Mouse (Mus musculus) megakaryocyte, adult 5-6 weeks (primary cell): ENCODE results near the gene Ccdc34. TPM values are rescaled to one million over a fixed set of nuclear protein-coding genes. Genes with fewer than 3 reads are reported as not detected.

Experiments
- ATAC-seq: 2 replicates; pipeline ENCODE4 v1.8.0; 2016; ENCODE audit warnings: mild to moderate bottlenecking, inconsistent platforms; ENCODE audit not compliant: poor library complexity, severe bottlenecking
- total RNA-seq, 2 experiments: library from RNA; stranded (forward) in 1 of 2; stranded (reverse) in 1 of 2; fragments of 153-499, 151-499 nt in 1 of 2; fragments of 221-1000, 200-1000 nt in 1 of 2; gene quantifications; 2 replicates each; pipeline versions ENCODE4 v1.2.3 to v1.2.4; 2015 to 2017

Ccdc34 gene
- total RNA-seq, 2 experiments from 2014 or later = 27.7 to 32.6 TPM

GRCm38 (mm10) chr2:109995061-109995460, 22.6 kb upstream of the Ccdc34 start:
- ATAC-seq = no peak

- peak; percentile 90 for ATAC-seq
Observed at GRCm38 (mm10) chr2:109996411-109996810, 21.2 kb upstream of the Ccdc34 start.

DNA sequence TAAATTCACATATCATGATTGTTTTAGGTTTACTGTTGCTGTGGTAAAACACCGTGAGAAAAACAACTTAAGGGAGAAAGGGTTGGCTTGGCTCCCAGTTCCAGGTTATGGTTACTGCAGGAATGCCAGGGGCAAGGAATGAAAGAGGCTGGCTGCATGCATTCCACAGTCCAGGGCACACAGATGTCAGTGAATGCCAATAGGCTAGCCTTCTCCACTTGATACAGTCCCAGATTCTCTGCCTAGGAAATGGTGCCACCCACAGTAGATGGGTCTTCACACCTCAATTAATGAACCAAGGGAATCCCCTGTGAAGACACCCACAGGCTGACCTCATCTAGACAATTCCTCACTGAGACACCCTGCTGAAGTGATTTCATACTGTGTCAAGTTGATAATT, 12.9 kb upstream of the Ccdc34 start:
- no peak for ATAC-seq

DNA sequence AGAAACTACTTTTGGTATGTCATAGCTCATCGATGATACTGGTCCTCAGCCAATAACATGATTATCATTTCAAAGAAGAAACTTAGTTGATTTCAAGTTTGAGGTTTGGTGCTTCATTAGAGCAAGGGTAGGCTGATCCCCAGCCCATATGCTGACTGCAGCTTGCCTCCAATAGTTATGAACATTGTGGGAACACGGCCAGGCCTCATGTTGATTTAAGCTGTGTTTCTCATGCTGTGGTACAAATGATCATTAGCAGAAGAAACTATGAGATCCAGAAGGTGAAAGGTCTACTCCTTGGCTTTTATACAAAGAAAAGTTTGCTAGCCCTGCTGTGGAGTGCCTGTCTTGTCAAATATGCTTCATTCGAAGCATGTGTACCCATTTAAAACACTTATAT, 12.5 kb upstream of the Ccdc34 start:
- ATAC-seq = no peak

DNA sequence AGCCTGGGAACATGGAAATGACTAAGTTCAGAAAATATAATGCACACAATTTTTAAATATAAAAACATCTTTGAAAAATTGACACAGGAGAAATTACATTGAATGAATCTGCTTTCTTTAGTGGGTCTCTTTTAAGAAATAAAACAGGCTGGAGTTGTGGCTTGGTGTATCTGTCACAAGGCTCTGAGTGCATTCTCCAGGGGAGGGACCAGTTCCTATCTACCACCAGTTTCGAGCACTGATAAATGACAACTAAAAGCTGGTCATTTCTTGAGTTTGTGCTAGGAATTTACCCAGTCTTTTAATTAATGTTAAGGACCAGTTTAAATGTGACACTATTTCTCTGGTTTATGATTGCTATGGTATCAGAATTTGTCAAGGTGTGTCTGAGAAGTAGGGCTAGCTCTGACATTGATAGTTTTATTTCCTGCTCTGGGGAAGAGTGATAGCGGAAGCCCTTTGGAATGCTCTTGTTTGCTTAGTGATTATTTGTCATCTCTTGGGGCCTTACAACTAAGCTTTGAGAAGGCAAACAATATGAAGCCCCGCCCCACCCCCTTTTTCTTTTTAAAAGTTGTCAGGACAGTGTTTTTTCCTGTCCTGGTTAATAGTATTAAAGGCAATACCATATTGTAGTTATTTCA, 11.9 kb upstream of the Ccdc34 start:
- ATAC-seq = no peak

DNA sequence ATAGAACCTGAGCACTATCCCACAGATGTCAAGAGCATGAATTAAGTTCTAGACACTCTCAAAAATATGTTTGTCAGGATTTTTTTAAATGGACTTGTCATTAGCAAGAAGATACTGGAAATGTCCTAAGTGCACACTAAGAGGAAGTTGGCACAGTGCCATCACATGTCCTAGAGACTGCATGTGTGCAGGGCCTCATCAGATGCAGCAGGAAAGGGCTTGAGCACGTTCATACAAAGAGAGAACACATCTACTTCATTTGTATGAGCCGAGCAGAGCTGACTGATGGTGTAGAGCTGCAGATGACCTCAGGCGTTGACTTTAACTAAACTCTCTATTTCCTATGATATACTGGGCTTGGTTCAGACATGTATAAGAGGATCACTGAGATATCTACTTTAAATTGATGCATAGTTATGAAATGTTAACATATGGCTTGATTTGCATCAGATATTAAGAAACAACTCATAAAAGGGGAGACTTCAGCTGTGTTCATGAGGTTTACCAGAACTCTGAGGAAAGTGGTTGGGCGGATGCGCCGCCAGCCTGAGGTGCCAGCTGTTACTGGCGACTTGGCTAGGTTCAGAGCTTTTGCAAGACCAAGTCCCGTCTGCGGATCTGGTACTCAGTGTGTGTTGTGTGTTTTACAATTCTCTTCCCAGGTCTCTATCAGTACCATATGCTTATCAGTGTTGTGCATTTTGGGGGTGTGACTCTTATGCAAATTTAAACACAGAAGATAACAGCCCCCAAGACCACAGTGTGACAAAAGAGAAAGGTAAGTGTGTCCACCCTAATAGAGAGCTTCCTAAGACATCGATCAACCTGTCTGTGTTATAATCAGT, 10.0 kb upstream of the Ccdc34 start:
- peak; percentile 53 for ATAC-seq

DNA sequence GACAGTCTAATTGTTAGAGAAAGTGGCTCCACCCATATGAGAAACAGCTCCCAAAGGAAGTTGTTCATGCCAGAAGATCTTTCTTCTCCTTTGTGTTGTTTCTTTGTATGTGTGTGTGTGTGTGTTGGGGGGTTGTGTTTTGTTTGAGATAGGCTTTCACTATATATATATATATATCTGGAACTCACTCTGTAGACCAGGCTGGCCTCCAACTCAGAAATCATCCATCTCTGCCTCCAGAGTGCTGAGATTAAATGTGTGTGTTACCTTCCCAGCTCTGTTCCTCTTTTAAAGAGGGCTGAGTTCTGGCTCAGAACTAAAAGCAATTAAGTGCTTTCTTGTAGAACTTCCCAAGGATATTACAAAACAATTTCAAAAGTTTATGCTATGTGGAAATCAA, 8.2 kb upstream of the Ccdc34 start:
- ATAC-seq = peak; percentile 20

DNA sequence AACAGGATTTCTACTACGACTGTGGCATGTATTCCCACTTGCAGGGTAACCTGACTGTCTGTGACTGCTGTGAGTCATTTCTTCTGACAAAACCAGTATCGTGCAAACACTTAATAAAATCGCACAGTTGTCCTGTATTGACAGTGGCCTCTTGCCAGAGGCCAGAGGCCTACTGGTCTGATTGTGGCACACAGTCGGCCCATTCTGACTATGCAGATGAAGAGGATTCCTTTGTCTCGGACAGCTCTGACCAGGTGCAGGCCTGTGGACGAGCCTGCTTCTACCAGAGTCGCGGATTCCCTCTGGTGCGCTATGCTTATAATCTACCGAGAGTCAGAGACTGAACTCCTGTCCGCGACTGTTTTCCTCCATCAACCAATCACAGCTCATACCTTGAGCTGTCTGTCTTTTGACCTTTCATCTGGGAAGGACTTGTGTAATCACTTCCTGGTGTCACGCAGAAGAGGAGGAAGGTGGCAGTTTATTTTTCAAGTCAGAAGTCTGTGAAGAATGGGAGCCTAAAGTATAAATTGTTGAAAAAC, 5.4 kb upstream of the Ccdc34 start:
- no peak for ATAC-seq

- no peak for ATAC-seq
Observed at GRCm38 (mm10) chr2:110017087-110017486, 530 bp upstream of the Ccdc34 start.

DNA sequence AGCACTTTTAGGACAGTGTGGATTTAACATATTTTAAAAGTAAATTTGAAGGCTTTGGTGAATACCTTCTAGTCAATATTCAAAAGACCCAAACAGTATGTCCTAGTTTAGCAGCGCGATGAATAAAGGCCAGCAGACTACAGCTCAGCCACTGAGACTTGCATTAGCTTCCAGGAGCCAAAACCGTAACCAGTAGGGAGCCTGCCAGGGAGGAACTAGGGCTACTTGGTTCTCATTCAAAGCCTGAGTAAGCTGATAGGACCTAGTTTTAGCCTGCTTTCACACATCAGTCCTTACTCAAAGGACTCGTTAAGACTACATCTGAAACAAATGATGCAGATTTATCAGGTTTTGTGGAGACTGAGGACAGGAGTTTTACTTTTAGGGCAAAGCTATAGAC, 2.0 kb downstream of the Ccdc34 start:
- no peak for ATAC-seq

- ATAC-seq = no peak
Observed at GRCm38 (mm10) chr2:110020430-110020829, 2.8 kb downstream of the Ccdc34 start.

GRCm38 (mm10) chr2:110036265-110036664, 18.6 kb downstream of the Ccdc34 start:
- ATAC-seq = no peak

DNA sequence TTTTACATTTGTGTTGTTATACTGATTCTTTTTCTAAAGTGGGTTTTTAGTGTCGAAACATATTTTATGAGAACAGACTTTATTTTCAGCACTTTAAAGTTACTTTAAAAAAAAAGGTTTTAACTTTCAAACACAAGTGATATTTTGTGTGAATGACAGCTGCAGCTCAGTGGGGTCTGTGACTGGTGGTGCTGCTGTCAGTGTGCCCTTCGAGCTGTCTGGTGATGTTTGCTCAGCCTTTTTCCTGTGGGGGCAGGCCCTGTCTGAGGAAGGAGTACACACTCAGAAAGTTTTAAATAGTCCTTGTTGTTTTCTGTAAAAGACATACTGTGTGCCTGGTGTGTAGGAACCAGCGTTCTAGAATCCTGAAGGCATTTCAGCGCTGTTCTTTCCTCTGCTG, 19.0 kb downstream of the Ccdc34 start:
- no peak for ATAC-seq

- no peak for ATAC-seq
Observed at GRCm38 (mm10) chr2:110037221-110037620, 19.6 kb downstream of the Ccdc34 start.

GRCm38 (mm10) chr2:110038341-110038740, 20.7 kb downstream of the Ccdc34 start:
- ATAC-seq = no peak

GRCm38 (mm10) chr2:110042861-110043760, 25.5 kb downstream of the Ccdc34 start:
- ATAC-seq = no peak

DNA sequence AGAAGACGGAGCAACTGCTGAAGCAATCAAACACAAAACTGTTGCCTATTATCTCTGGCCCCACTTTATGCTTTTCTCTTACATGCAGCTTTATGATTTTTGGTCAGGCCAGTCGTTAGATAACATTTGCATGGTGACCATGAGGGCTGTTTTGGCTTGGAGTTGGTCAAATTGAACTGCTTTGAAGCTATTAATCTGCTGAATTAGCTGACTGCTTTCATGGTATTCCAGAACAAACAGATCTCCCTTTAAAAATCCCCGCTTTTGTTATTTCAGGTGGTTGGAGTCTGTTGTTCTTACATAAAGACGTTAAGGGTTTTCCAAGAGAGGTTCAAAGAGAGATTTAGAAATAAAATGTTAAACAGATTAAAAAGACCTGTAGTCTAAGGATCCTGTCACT, 40.8 kb downstream of the Ccdc34 start:
- no peak for ATAC-seq

- ATAC-seq = no peak
Observed at GRCm38 (mm10) chr2:110063131-110063530, 45.5 kb downstream of the Ccdc34 start.

DNA sequence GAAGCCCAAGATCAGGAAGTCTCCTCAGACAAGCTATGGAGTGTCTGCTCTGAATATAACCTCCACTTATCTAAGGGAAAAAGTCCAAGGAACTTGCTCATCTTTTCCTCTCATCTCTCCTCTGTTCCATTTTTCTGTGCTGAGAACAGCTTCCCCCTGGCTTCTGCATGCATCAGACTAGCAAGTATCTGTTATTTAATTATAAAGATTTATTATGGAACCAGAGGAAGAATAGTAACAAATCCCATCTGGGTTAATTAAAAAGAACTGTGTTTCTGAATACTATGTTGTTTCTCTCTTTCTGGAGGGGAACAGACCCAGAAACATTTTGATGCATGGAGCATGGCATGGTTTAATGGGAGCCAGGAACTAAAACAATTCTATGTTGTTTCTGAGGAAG, 51.3 kb downstream of the Ccdc34 start:
- no peak for ATAC-seq

GRCm38 (mm10) chr2:110073023-110073422, 55.4 kb downstream of the Ccdc34 start:
- ATAC-seq = no peak
